Mouse (Mus musculus): ENCODE results near the gene Pde10a.

DNA sequence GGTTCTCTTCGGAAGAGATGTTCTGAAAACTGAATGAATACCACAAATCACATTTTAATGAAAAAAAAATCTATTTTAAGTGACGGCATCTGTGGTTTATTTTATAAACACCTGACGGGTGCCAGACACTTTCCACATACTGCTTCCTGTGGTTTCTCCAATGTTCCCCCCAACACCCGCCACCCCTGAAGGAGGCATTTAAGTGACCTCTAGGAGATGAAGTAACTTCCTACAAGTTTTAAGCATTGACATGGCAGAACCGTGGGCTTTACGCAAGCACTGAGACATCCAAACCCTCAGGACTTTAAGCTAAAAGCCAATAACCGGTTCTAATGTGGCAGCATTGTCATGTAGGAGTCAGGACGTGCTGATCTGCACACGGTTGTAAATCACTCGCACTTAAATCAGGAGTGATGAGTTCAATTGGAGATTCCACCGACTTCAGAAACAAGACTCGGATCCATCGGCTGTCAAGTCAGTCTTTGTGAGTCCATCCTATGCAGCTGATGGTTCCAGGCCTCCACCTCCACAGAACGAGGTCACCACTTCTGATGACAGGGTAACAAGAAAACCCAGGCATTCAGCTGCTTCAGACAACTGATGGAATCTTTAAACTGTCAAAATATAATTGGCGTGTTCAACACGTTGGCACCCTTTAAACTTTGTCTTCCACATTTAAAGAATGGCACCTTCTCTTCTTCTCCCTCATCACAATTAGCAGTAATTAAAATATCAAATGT, 115.7 kb downstream of the Pde10a start:
- TF ChIP-seq CTCF (conservative IDR thresholded peaks at IDR 0.05; ENCODE audit: low read length) (no peak), NANOG (IDR thresholded peaks at IDR 0.05; ENCODE audit: borderline replicate concordance, low read length) (no peak)
